Mouse (Mus musculus) G1E (cell line): Measurements from ENCODE around the gene Dnttip1. TPM values are rescaled to one million over a fixed set of nuclear protein-coding genes. Genes with fewer than 3 reads are reported as not detected.

Source experiments
- ATAC-seq: 2 replicates; pipeline ENCODE4 v1.8.0; 2016; ENCODE audit warnings: mild to moderate bottlenecking; ENCODE audit not compliant: insufficient number of reproducible peaks, poor library complexity, low FRiP score, severe bottlenecking; ENCODE audit errors: extremely low read depth
- DNase-seq: peaks from one replicate; pipeline ENCODE4 v3.0.0; 2012; ENCODE audit warnings: low spot score
- H3K27me3 ChIP-seq: 2 replicates; pipeline ENCODE4 v1.6.1; 2012; ENCODE audit warnings: mild to moderate bottlenecking, low read length, inconsistent platforms; ENCODE audit not compliant: insufficient read depth
- H3K36me3 ChIP-seq: replicated peaks from 2 replicates; pipeline ENCODE3; 2012; ENCODE audit warnings: mild to moderate bottlenecking, inconsistent platforms
- H3K4me1 ChIP-seq: 2 replicates; pipeline ENCODE4 v1.6.1; 2012; ENCODE audit warnings: low read depth, low read length, inconsistent platforms, mixed read lengths; ENCODE audit not compliant: insufficient read depth
- H3K4me3 ChIP-seq: 2 replicates; pipeline ENCODE4 v1.5.1; 2012; ENCODE audit warnings: low read depth, mild to moderate bottlenecking, inconsistent platforms, low read length, moderate library complexity, mixed read lengths
- H3K9me3 ChIP-seq: replicated peaks from 2 replicates; pipeline ENCODE4 v1.6.1; 2012; ENCODE audit warnings: inconsistent platforms
- CTCF ChIP-seq: IDR thresholded peaks from 2 replicates; pipeline ENCODE4 v1.5.1; 2012; ENCODE audit warnings: low read depth, low read length, inconsistent platforms, mixed read lengths
- GATA1 ChIP-seq: IDR thresholded peaks from 2 replicates; pipeline ENCODE4 v1.6.1; 2012; ENCODE audit warnings: borderline replicate concordance, low read length, inconsistent platforms, mixed read lengths
- GATA2 ChIP-seq: IDR thresholded peaks from 2 replicates; pipeline ENCODE4 v1.6.1; 2012; ENCODE audit warnings: low read depth, low read length, inconsistent platforms, borderline replicate concordance
- POLR2AphosphoS5 ChIP-seq: IDR thresholded peaks from 2 replicates; pipeline ENCODE4 v1.6.1; 2012; ENCODE audit warnings: low read depth, low read length, inconsistent platforms; ENCODE audit not compliant: insufficient replicate concordance
- TAL1 ChIP-seq: conservative IDR thresholded peaks from 2 replicates; pipeline ENCODE4 v1.6.1; 2012; ENCODE audit warnings: low read depth, low read length, inconsistent platforms, mixed read lengths
- polyA plus RNA-seq: library from polyadenylated mRNA; stranded (reverse); fragments of >175 nt; gene quantifications from 2 replicates; pipeline ENCODE4 v1.2.3, GENCODE M21; 2012
- total RNA-seq, 2 experiments: library from RNA; stranded (forward) in 1 of 2; stranded (reverse) in 1 of 2; fragments of 200-1000 nt in 1 of 2; fragments of >200 nt in 1 of 2; fragmentation: Nextera tagmentation in 1 of 2; gene quantifications; 2 replicates each; pipeline ENCODE4 v1.2.3; 2014 to 2017

Gene Dnttip1
- total and polyA plus RNA-seq, 3 experiments: 23.8 to 122 (median 86.2) TPM

GRCm38 (mm10) chr2:164776801-164777200, 31.0 kb downstream of the Dnttip1 start:
- no peak for TF ChIP-seq TAL1
- no peak for TF ChIP-seq GATA2
- no peak for TF ChIP-seq POLR2AphosphoS5
- TF ChIP-seq CTCF: no peak
- H3K4me1 ChIP-seq: peaks cover 28% of the 10 kb centered on the region
- peaks cover 42% of the 10 kb centered on the region for H3K27me3 ChIP-seq
- no peak for DNase-seq
- H3K4me3 ChIP-seq: no peak overlapping the region
- peaks cover 18% of the 10 kb centered on the region for H3K36me3 ChIP-seq
- ATAC-seq: no peak
- no peaks in the 10 kb centered on the region for H3K9me3 ChIP-seq

DNA sequence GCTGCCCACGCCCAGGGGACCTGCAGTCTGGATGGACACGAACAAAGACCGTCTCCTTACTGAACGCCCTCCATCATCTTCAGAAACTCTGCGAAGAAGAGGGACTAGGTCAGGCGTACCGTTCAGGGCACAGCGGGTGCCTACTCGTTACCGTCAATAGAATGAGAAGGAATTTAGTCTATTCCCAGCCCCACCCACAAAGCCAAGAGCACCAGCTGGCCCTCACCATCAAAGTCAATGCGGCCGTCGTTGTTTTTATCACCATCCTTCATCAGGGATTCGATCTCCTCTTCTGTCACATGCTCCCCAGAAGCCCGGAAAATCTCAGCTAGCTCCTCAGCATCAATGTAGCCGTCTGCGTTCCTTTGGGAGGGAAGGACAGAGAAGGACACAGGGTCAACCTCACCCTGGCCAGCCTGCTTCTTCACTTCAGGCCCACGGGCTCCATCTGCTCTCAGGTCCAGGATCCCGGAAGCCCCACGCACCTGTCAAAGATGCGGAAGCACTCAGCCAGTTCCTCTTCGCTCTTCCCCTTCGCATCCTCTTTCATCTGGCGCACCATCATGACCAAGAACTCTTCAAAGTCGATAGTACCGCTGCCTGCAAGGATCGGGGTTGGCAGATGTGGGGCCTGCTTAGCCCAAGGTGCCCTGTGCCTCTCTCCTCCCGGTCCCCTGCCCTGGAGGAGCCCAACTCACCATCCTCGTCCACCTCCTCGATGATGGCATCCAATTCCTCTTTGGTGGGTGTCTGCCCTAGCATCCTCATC, 31.6 kb downstream of the Dnttip1 start:
- ATAC-seq (no peak), DNase-seq (no peak)
- TF ChIP-seq TAL1 (no peak), GATA1 (no peak)
- Histone ChIP-seq H3K9me3 (no peaks in the 10 kb centered on the region), H3K4me3 (no peak overlapping the region; the same call in 1 of the 2 replicates), H3K27me3 (peaks cover 46% of the 10 kb centered on the region), H3K36me3 (peaks cover 12% of the 10 kb centered on the region), H3K4me1 (peaks cover 21% of the 10 kb centered on the region)

DNA sequence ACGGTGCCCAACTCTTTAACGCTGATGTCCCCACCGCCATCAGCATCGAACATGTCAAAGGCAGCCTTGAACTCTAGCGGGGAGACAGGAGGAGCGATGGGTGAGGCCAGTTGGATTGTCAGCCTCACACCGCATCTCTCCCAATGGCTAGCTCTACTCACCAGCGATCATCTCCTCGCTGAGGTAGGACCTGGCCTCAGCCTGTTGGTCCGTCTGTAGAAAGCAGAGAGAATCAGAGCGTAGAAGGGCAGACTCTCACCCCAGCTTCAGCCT, 32.2 kb downstream of the Dnttip1 start:
- no peak for ATAC-seq
- H3K4me1 ChIP-seq: peaks cover 19% of the 10 kb centered on the region
- no peaks in the 10 kb centered on the region for H3K9me3 ChIP-seq
- no peak overlapping the region; the same call in 1 of the 2 replicates for H3K4me3 ChIP-seq
- DNase-seq: no peak
- H3K27me3 ChIP-seq: peaks cover 46% of the 10 kb centered on the region
- H3K36me3 ChIP-seq: peaks cover 9% of the 10 kb centered on the region
- TF ChIP-seq GATA1: no peak
- TF ChIP-seq GATA2: no peak
- no peak for TF ChIP-seq CTCF
- TF ChIP-seq TAL1: no peak
- TF ChIP-seq POLR2AphosphoS5: no peak

DNA sequence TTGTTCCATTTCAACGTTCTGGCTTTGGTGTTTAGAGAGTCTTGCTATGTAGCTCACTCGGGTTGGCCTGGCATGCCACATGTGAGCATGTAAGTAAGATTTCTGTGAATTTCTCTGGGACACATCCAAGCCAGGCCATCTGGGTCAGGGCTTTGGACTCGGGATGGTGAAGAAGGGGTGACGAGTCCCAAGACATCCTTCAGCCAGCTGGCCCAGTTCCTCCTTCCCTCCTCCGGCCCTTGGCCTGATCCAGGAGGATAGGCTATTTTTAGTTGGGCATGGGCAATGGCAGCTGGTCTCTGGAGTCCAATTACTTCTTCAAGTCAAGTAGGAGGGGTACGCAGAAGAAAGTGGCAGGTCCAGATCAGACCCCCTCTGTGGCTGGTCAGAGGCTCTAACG, 33.0 kb downstream of the Dnttip1 start:
- no peaks in the 10 kb centered on the region for H3K9me3 ChIP-seq
- DNase-seq (no peak), ATAC-seq (no peak)
- H3K36me3 ChIP-seq: peaks cover under 1% of the 10 kb centered on the region
- no peak for TF ChIP-seq POLR2AphosphoS5
- TF ChIP-seq GATA1: no peak
- H3K4me3 ChIP-seq: no peak overlapping the region
- peaks cover 10% of the 10 kb centered on the region for H3K4me1 ChIP-seq
- peaks cover 51% of the 10 kb centered on the region for H3K27me3 ChIP-seq

DNA sequence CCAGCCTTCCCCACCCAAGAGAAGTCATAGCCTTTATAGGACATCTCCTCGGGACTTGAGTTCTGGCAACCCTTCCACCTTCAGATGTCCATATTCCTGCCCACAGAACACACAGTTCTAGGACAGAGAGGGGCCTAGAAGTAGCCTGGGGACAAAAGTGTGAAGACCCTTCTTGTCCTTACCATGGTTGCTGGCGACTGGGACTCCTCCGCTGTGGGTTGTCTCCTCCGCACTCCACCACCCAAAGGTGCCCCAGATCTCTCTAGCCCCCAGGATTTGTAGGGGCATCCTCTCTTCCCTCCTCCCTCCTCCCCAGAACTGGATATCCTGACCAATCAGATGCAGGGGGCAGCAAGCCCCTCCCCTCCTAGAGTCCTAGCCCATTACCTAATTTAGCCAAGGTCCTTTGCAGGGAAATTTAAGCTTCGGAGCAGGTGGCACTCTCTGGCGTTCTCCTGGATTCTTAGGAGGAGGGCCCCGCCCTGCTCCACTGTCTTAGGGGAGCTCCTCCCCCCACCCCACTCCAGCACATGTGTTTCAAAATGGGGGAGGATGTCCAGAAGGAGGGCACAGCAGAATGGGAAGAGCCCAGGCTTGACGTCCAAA, 33.8 kb downstream of the Dnttip1 start, which contains the start of gene Tnnc2:
Gene Tnnc2, minus strand, starts transcription at position 487 of the 606 bp plus-strand sequence.
- Histone ChIP-seq H3K27me3 (peaks cover 53% of the 10 kb centered on the region), H3K9me3 (no peaks in the 10 kb centered on the region), H3K4me3 (no peak within 1 kb of the TSS), H3K36me3 (no peaks in the 10 kb centered on the region), H3K4me1 (peaks cover 6% of the 10 kb centered on the region)
- TF ChIP-seq POLR2AphosphoS5 (no peak), GATA2 (no peak), CTCF (no peak), GATA1 (no peak), TAL1 (no peak)
- DNase-seq: no peak
- ATAC-seq: no peak

GRCm38 (mm10) chr2:164781876-164782275, 36.1 kb downstream of the Dnttip1 start:
- Histone ChIP-seq H3K4me1 (peaks cover 29% of the 10 kb centered on the region), H3K27me3 (peaks cover 47% of the 10 kb centered on the region), H3K36me3 (no peaks in the 10 kb centered on the region), H3K9me3 (no peaks in the 10 kb centered on the region), H3K4me3 (no peak overlapping the region)
- DNase-seq: no peak
- TF ChIP-seq POLR2AphosphoS5: no peak
- TF ChIP-seq TAL1: no peak
- TF ChIP-seq GATA1: no peak
- TF ChIP-seq CTCF: no peak
- TF ChIP-seq GATA2: no peak
- no peak for ATAC-seq
